Mouse (Mus musculus): ENCODE data around the gene Hist2h3b.
A peak's percentile ranks its signal among the peaks of the same experiment; 100 is the strongest.
"Not testable (repeated sequence)": the region's sequence is repeated elsewhere in the genome, so short reads cannot be mapped to it uniquely, and the experiment has no call there.

Gene Hist2h3b

DNA sequence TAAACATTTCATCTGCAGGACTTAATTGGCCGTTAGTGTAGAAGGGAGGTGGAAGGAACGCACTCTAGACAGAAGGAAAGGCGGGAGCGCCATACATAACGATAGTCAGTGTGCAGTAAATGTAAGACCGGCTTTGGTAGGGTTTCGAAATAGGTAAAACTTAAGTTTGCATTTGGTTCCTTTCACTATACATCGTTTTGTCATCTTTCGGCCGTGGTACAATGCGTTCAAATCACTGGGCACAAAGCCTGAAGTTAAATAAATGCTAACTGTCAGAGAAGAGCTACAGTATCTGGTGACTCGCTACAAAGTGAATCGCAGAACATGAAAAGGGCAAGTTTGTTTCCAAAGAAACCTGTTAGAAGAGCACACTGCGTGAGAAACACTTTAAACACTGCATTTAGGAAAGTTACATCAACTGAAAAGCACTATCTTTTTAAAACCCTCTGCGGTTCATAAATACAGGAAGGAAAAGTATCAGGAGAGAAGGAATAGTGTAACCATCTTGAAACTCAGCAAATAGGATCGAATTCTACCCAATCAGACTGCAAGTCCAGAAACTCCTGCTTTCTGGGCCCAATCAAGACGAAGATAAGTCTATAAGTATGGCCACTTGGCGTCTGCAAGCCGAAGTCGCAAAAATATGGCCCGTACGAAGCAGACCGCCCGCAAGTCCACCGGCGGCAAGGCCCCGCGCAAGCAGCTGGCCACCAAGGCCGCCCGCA, at the start of gene Hist2h3b:
Gene Hist2h3b, plus strand, starts transcription at position 604 of the 725 bp plus-strand sequence.
- peak; percentile 91 for DNase-seq

- DNase-seq, result no peak
Measured at GRCm38 (mm10) chr3:96219191-96219641, 49.2 kb upstream of the Hist2h3b start.

DNA sequence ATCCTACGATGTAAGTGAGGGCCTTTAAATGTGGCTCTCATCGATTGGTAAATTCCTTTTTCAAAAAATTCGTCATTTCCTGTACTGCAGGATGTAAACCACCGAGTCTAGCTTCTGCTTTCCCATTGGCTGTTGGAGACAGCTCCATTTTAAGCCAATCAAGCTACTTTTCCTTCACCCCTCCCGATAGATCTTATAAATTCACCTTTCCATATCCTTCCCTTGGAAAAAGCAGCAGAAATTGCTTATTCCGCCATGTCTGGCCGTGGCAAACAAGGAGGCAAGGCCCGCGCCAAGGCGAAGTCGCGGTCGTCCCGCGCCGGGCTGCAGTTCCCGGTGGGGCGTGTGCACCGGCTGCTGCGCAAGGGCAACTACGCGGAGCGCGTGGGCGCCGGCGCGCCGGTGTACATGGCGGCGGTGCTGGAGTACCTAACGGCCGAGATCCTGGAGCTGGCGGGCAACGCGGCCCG, 48.8 kb upstream of the Hist2h3b start, which contains the start of the genes Bola1 and Hist2h2ab:
Gene Bola1, minus strand, starts transcription at position 49 of the 470 bp plus-strand sequence.
Gene Hist2h2ab, plus strand, starts transcription at position 205 of the 470 bp plus-strand sequence.
- peak; percentile 88 for DNase-seq

DNA sequence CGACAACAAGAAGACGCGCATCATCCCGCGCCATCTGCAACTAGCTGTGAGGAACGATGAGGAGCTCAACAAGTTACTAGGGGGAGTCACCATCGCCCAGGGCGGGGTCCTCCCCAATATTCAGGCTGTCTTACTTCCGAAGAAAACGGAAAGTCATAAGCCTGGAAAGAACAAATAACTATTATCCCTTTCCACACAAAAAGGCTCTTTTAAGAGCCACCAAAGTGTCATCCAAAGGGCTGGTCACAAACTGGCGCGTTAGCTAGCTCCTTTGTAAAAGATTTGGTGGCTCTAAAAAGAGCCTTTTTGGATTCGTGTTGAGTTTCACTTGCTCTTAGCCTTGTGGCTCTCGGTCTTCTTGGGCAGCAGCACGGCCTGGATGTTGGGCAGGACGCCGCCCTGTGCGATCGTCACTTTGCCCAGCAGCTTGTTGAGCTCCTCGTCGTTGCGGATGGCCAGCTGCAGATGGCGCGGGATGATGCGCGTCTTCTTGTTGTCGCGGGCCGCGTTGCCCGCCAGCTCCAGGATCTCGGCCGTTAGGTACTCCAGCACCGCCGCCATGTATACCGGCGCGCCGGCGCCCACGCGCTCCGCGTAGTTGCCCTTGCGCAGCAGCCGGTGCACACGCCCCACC, 48.2 kb upstream of the Hist2h3b start:
- peak; percentile 57 for DNase-seq

DNA sequence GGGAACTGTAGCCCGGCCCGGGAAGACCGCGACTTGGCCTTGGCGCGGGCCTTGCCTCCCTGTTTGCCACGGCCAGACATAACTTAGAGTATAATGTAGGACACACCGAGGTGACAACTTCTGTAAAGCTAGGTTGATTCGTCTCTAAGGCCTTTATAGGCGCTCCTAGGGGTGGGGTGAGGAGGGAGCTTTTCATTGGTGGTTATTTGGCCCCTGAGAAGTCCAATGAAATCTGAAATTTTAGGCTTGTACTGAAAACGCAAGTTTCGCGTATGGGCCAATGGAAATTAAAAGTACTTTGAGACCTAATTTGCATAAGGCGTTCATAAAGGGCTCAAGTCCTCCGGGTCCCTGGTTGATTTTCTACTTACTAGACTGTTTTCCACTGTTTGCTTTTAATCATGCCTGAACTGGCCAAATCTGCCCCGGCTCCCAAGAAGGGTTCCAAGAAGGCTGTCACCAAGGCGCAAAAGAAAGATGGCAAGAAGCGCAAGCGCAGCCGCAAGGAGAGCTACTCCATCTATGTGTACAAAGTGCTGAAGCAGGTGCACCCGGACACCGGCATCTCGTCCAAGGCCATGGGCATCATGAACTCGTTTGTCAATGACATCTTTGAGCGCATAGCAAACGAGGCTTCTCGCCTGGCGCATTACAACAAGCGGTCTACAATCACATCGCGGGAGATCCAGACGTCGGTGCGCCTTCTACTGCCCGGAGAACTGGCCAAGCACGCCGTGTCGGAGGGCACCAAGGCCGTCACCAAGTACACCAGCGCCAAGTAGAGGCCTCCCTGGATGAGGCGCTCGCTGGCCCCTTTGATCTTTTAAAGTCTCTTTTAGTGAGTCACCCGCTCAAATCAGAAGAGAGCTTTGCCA, 47.5 kb upstream of the Hist2h3b start, which contains the start of the genes Hist2h2ac and Hist2h2be:
Gene Hist2h2ac, minus strand, starts transcription at position 116 of the 875 bp plus-strand sequence.
Gene Hist2h2be, plus strand, starts transcription at position 355 of the 875 bp plus-strand sequence.
- DNase-seq, result peak; percentile 94

DNA sequence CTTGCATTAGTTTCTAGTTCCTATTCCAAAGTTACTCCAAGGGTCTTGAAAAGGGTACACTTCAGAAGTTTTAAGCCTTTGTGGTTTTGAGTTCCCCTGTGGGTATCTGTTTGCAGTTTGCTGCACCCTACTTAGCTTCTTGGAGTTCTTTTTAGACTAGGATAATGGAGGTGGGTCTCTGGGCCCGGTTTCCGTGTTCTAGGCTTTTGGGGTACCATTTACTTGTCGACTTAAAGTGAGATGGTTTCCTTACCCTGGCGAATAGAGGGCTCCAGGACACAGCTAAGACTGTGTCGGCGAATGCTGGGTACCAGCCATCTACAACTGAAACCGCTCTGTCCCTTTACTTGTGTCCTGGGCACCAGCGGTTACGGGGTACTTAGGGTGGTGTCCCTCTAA, 46.8 kb upstream of the Hist2h3b start:
- peak; percentile 23 for DNase-seq

DNA sequence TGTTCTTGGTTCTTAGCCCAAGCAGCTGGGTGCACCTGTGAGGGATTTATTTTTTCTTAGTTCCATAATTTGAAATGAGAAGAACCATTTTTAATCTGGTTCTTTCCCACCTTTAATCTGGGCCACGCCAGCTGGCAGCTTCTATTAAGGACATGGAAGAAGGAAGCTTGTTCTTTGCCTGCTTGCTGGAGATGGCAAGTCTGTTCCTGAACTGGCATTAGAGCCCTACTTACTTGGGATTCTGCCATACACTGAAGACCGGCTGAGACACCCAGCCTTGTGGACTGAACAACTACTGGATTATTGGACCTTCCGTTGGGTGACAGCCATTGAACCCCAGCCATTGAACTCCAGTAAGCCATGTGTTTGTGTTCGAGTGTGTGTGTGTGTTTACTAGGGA, 45.7 kb upstream of the Hist2h3b start:
- DNase-seq, result no peak

GRCm38 (mm10) chr3:96225421-96225820, 43.0 kb upstream of the Hist2h3b start:
- DNase-seq, result no peak

- no peak for DNase-seq
Measured at GRCm38 (mm10) chr3:96226695-96227648, 41.5 kb upstream of the Hist2h3b start.

GRCm38 (mm10) chr3:96228828-96229227, 39.6 kb upstream of the Hist2h3b start:
- no peak for DNase-seq

DNA sequence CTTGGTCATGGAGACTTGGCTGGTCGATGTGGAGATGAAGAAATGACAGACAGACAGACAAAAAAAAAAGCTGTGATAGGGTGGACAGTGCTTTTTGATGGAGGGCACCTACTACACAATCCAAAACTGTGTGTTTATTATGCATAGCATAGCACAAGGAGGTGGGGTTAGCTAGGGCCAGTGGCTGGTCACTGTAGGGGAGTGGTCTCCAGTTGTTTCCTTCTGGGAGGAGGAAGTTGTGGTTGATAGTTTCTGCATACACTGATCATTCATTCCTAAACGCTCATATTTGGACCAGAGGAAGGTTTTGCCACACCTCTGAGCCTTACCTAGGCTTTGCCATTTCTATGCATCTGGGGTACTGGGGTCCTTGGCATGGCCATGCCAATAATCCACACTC, 38.0 kb upstream of the Hist2h3b start:
- no peak for DNase-seq

DNA sequence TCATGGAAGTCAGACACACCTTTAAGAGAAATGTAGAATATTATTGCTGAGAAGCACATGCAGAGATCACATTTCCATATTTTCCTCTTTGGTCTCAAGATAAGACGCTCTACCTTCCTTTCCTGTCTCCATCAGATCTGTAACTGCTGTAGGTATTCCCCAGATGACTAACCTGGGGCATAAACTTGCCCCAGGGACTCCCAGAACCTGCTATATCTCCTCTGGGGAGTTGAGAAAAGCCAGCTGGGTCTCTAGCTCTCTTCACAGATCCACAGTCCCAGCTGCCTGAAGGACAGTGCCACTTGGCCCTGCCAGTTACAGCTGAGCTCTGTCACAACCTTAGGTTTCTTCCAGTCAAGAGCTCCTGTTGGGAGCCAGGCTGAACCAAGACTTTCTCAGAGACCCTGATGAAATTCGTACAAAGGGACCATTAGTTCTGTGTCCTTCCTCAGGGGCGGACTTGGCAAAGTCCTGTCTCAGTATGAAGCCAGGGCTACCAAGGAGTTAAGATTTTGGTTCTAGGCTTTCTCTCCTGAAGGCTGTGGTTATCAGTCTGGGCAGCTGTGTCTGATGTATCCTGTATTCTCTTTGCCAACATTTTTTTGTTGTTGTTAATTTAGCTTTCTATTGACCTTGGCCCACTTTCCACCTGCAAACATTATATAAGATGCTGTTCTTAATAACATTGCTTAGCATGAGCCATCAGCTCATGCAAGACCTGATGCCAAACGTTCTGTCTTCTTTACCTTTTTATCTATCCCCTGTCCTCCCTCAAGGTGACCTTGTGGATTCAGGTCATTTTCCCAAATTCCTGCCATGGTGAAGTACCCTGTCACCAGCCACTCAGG, 37.3 kb upstream of the Hist2h3b start:
- no peak for DNase-seq

GRCm38 (mm10) chr3:96231758-96232120, 36.7 kb upstream of the Hist2h3b start:
- no peak for DNase-seq

GRCm38 (mm10) chr3:96234914-96235313, 33.5 kb upstream of the Hist2h3b start:
- no peak for DNase-seq

DNA sequence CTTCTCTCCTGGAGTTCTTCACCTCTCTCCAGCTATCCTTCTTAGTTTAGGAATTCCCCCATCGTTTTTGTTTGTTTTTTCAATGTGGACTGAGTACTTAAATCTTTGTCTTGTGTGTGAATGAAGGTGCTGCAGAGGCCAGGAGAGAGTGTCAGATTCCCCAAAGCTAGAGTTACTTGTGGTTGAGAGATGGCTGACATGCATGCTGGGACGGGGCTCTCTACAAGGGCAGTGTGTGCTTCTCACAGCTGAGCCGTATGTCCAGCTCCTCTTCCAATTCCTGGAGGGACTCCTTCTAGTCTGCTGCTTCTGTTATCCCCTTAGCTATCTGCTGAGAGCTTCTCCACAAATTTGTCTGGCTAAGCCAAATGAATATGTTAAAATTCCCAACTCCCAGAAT, 32.6 kb upstream of the Hist2h3b start:
- DNase-seq, result no peak

- no peak for DNase-seq
Measured at GRCm38 (mm10) chr3:96236834-96237334, 31.6 kb upstream of the Hist2h3b start.

DNA sequence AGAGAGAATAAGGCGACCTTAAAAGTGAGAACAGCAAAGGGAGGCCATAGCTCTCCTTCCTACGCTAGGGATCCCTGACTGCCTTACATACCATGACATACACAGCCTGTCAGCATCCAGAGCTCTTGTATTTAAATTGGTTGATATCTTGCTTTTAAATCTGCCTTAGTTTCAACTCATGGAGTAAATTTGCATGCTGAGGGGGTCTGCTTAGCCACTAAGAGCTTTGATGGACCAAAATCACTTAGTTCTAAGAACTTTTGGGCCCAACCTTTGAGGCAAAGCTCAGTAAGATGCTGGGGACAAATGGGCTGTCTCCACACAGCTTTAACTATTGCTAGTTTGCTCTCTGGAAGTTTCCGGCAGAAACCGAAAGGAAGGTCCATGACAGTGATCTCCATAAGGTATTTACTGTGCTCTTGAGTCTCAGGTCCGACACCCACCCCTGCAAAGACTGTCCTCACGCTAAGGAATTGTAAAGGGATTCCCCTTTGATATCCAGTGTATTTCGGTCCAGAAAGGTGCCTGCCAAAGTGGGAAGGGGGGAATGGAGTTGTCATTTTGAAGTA, 31.0 kb upstream of the Hist2h3b start:
- peak; percentile 51 for DNase-seq

DNA sequence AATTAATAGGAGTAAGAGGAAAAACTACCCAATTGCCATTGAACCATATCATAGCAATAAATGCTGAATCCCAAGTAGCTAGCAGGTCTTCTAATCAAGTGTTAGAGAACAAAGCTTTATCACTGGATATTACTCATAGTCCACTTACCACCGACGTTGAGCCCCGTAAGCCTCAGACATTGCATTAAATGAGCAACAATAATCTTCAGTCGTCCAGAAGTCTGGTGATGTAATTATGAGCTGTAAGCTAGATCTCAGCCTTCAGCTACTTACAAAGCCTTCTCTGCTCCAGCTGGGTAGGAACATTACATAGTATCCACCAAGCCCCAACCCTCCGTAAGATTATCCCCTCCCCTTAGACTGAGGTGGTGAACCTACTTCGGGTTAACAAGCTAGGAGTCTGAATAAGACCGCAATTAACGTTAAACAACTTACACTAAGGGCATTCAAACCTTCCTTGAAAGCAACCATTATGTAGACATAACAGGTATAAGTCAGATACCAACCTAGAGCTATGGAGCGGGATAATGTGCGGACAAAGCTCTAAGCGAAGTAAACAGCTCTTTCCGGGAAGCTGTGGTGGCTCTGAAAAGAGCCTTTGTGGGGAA, 30.4 kb upstream of the Hist2h3b start:
- DNase-seq, result peak; percentile 60

GRCm38 (mm10) chr3:96238954-96239793, 29.3 kb upstream of the Hist2h3b start, which contains the start of gene Hist2h3c2:
TSS of gene Hist2h3c2 (minus strand) at chr3:96239127.
- not testable (repeated sequence) for DNase-seq
